Mouse (Mus musculus) forebrain, embryonic 13.5 days (tissue): Measurements from ENCODE around the gene Edrf1. TPM values are rescaled to one million over a fixed set of nuclear protein-coding genes. Genes with fewer than 3 reads are reported as not detected.
"Not testable (repeated sequence)": the region's sequence is repeated elsewhere in the genome, so short reads cannot be mapped to it uniquely, and the experiment has no call there.

ENCODE experiments used
- ATAC-seq: fragments of 200-750 bp; cut with Nextera tagmentation; 2 replicates; pipeline ENCODE4 v1.8.0; 2017
- H3K27ac ChIP-seq: fragments of 300-500 bp; sonication (generic); 2 replicates; pipeline ENCODE4 v1.5.1; 2015; ENCODE audit warnings: inconsistent platforms, mild to moderate bottlenecking, moderate library complexity
- H3K27me3 ChIP-seq: fragments of 300-500 bp; sonication (generic); 2 replicates; pipeline ENCODE4 v1.6.1; 2015; ENCODE audit warnings: mild to moderate bottlenecking, inconsistent platforms
- H3K36me3 ChIP-seq: fragments of 300-500 bp; sonication (generic); 2 replicates; pipeline ENCODE4 v1.6.1; 2015; ENCODE audit warnings: mild to moderate bottlenecking, inconsistent platforms; ENCODE audit not compliant: poor library complexity, severe bottlenecking
- H3K4me1 ChIP-seq: fragments of 300-500 bp; sonication (generic); 2 replicates; pipeline ENCODE4 v1.6.1; 2015; ENCODE audit warnings: inconsistent platforms
- H3K4me2 ChIP-seq: fragments of 300-500 bp; sonication (generic); 2 replicates; pipeline ENCODE4 v1.6.1; 2015; ENCODE audit warnings: inconsistent platforms, mild to moderate bottlenecking, moderate library complexity
- H3K4me3 ChIP-seq: fragments of 300-500 bp; sonication (generic); 2 replicates; pipeline ENCODE4 v1.5.1; 2015; ENCODE audit warnings: mild to moderate bottlenecking, inconsistent platforms
- H3K9ac ChIP-seq: fragments of 300-500 bp; sonication (generic); 2 replicates; pipeline ENCODE4 v1.6.1; 2015; ENCODE audit warnings: mild to moderate bottlenecking, inconsistent platforms
- H3K9me3 ChIP-seq: fragments of 300-500 bp; sonication (generic); replicated peaks from 2 replicates; pipeline ENCODE4 v1.6.1; 2016; ENCODE audit warnings: inconsistent platforms
- WGBS: fragments of 180-500 bp; shearing (Covaris S2); methylation state at CpG from one replicate; pipeline ENCODE4 v1.1.7; 2015; 5-methylcytosine and 5-hydroxymethylcytosine counted together
- polyA plus RNA-seq: library from polyadenylated mRNA; unstranded; fragments of >200 nt; fragmentation: Nextera tagmentation; extraction: Ambion mirVana; gene quantifications from 2 replicates; pipeline ENCODE4 v1.2.1, GENCODE M21; 2015

The Edrf1 gene
- polyA plus RNA-seq, 1 experiment from 2014 or later = 22.4 TPM

DNA sequence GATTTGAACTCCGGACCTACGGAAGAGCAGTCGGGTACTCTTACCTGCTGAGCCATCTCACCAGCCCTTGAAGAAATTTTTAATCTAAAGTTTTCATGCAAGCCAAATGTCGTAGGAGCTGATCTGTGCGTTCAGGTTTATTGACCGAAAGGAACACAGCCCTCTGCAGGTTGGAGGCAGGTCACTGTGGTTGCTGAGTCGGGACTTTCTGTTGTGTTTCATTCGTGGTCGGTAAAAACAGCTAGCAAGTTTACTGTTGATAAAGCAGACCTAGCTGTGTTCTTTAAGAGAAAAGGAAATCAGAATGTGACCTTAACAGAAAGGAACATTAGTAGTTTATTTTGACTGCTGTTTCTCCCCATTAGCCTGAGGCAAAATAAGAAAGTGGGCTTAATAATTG lies 32.6 kb downstream of the Edrf1 start:
- Histone ChIP-seq H3K4me1 (no peaks in the 10 kb centered on the region), H3K4me3 (no peak overlapping the region), H3K9me3 (no peaks in the 10 kb centered on the region), H3K27me3 (no peaks in the 10 kb centered on the region), H3K4me2 (no peak overlapping the region), H3K36me3 (peaks cover 80% of the 10 kb centered on the region), H3K9ac (no peak overlapping the region), H3K27ac (no peak overlapping the region)
- no peak for ATAC-seq
- 93% methylated on average over 9 of the region's 9 CpGs for WGBS

DNA sequence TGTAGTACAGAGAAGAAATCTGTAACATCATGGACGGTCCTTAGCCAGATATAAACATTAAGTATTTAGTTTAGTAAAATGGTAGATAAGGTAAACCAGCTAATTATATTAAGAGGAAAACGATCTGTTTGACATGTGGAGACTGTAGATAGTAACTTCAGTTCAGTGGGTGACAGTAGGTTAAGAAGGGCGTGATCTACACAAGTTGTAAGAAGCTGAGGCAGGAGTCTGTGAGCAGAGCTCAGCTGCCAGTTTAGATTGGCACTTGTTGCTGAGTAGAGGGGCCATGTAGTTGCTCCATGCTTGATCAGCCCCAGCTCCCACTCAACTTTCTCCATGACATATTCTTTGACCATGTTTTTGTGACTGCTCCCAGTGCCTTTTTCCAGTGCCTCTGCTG lies 33.5 kb downstream of the Edrf1 start:
- no peaks in the 10 kb centered on the region for H3K27me3 ChIP-seq
- no peak overlapping the region for H3K9ac ChIP-seq
- H3K4me3 ChIP-seq = no peak overlapping the region
- peaks cover 71% of the 10 kb centered on the region for H3K36me3 ChIP-seq
- no peaks in the 10 kb centered on the region for H3K4me1 ChIP-seq
- no peak for ATAC-seq
- WGBS = 95% methylated on average over 3 of the region's 3 CpGs
- no peaks in the 10 kb centered on the region for H3K9me3 ChIP-seq
- H3K4me2 ChIP-seq = no peak overlapping the region
- H3K27ac ChIP-seq = no peak overlapping the region

DNA sequence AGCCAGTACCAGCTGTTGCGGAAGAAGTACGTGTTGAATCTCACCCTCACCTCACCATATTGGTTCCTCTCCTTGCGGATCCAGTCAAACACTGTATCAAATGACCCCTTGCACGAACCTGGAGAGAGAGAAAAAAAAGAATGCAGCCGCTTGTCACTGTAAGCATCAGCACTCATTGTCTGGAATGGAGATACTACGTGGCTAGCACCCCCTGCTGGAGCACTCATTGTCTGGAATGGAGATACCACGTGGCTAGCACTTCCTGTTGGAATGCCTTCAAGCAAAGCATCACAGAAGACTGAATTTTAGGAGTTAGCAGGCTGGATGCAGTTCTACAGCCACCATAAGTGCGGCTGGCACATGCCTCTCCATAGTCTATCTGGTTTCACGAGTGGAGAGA lies 38.7 kb downstream of the Edrf1 start:
- ATAC-seq = no peak
- Histone ChIP-seq H3K27ac (no peak overlapping the region), H3K4me1 (0 out of 2 replicates have a peak, but pooled peaks cover 4% of the 10 kb centered on the region), H3K9ac (no peak overlapping the region), H3K36me3 (peaks cover 25% of the 10 kb centered on the region), H3K9me3 (no peaks in the 10 kb centered on the region), H3K27me3 (no peaks in the 10 kb centered on the region), H3K4me2 (no peak overlapping the region), H3K4me3 (no peak overlapping the region)
- 67% methylated on average over 9 of the region's 9 CpGs for WGBS

DNA sequence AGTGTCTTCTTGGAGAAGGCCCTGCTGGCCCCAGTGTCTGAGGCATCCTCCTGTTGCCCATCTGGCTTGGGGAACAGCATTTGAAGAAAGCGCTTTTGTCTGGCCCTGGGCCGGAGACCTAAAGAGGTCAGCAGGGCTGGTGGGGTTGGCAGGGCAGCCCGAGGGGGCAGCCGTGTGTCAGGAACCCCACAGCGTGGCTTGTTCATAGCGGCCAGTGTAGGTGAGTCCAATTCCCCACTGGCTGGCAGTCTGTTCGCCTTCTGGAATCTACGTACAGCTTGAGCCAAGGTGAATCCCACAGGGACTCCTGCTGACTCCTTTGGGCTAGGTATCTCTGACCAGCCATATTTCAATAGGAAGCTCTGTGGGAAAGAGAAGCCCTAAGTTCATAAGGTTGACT lies 41.4 kb downstream of the Edrf1 start:
- no peaks in the 10 kb centered on the region for H3K27me3 ChIP-seq
- 0 out of 2 replicates have a peak, but pooled peaks cover 4% of the 10 kb centered on the region for H3K4me1 ChIP-seq
- no peak overlapping the region for H3K4me3 ChIP-seq
- H3K4me2 ChIP-seq = no peak overlapping the region
- no peak overlapping the region for H3K27ac ChIP-seq
- no peak for ATAC-seq
- WGBS = 95% methylated on average over 8 of the region's 8 CpGs
- H3K9me3 ChIP-seq = no peaks in the 10 kb centered on the region
- no peaks in the 10 kb centered on the region; the same call in 1 of the 2 replicates for H3K36me3 ChIP-seq
- no peak overlapping the region for H3K9ac ChIP-seq

- Histone ChIP-seq H3K4me2 (no peak overlapping the region), H3K4me1 (0 out of 2 replicates have a peak, but pooled peaks cover 4% of the 10 kb centered on the region), H3K36me3 (peaks cover 3% of the 10 kb centered on the region), H3K4me3 (no peak overlapping the region), H3K27me3 (no peaks in the 10 kb centered on the region), H3K27ac (no peak overlapping the region), H3K9ac (no peak overlapping the region), H3K9me3 (no peaks in the 10 kb centered on the region)
- 66% methylated on average over 4 of the region's 4 CpGs for WGBS
- ATAC-seq = no peak
Measured at GRCm38 (mm10) chr7:133679439-133679838, 42.1 kb downstream of the Edrf1 start.

DNA sequence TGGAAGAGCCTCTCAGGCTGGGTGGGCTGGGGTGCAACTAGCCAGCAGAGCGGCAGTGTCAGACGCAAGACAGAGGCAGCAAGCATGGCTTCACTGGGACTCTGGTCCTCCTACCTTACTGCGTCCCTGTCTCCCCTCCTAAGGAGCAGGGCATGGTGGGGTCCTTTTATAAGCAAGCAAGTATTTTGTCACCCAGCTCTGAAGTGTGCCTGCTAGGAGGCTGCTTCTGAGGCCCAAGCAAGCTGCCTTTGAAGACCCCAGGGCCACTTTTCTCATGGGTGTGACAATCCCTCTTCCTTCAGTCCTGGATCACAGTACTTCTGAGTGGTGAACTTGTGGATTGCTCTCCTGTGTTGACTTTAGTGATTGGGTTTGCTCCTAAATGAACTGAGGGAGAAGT lies 42.6 kb downstream of the Edrf1 start, which contains the start of gene Mmp21:
Mmp21 (minus strand) TSS at position 101 of the 400 bp plus-strand sequence.
- H3K4me3 ChIP-seq = no peak within 1 kb of the TSS
- ATAC-seq = no peak
- 0 out of 2 replicates have a peak, but pooled peaks cover 4% of the 10 kb centered on the region for H3K4me1 ChIP-seq
- H3K9me3 ChIP-seq = no peaks in the 10 kb centered on the region
- 77% methylated on average over 3 of the region's 3 CpGs for WGBS
- no peak within 1 kb of the TSS for H3K27ac ChIP-seq
- H3K36me3 ChIP-seq = peaks cover 8% of the 10 kb centered on the region
- H3K27me3 ChIP-seq = no peaks in the 10 kb centered on the region
- no peak within 1 kb of the TSS for H3K9ac ChIP-seq
- no peak within 1 kb of the TSS for H3K4me2 ChIP-seq

DNA sequence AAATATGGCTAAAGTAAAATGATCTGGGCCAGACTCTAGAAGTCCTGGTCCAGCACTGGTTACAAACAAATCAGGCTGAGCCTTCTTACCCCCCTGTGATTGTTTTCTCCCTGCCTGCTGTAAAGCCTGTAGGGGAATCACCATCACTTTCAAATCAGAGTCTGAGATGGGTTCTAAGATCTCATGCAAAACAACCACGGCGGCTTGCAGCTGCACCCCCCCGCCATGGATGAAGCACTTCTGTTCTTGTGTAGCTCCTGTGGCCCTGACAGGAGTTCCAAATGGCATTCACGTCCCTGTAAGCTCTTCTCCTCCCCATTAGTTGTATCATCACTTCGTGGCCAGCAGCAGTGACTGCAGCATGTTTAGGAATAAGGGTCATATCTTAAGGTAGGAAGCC lies 46.3 kb downstream of the Edrf1 start:
- Histone ChIP-seq H3K4me2 (no peak overlapping the region), H3K4me1 (0 out of 2 replicates have a peak, but pooled peaks cover 4% of the 10 kb centered on the region), H3K9me3 (peaks cover 12% of the 10 kb centered on the region), H3K36me3 (peaks cover 33% of the 10 kb centered on the region), H3K4me3 (no peak overlapping the region), H3K27ac (no peak overlapping the region), H3K27me3 (no peaks in the 10 kb centered on the region), H3K9ac (no peak overlapping the region)
- WGBS = 88% methylated on average over 5 of the region's 5 CpGs
- no peak for ATAC-seq

DNA sequence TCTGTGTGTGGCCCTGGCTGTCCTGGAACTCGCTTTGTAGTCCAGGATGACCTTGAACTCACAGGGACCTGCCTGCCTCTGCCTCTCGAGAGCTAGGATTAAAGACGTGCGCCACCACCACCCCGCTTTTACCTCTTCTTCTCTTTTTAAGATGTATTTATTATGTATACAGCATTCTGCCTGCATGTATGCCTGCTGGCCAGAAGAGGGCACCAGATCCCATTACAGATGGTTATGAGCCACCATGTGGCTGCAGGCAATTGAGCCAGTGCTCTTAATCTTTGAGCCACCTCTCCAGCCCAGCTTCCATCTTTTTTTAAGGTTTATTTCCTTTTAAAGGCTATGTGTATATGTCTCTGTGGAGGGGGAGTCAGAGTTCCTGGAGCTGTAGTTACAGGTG lies 46.8 kb downstream of the Edrf1 start:
- H3K4me2 ChIP-seq = no peak overlapping the region
- WGBS = 78% methylated on average over 5 of the region's 5 CpGs
- 0 out of 2 replicates have a peak, but pooled peaks cover 4% of the 10 kb centered on the region for H3K4me1 ChIP-seq
- H3K36me3 ChIP-seq = peaks cover 38% of the 10 kb centered on the region
- peaks cover 16% of the 10 kb centered on the region for H3K9me3 ChIP-seq
- no peak overlapping the region for H3K4me3 ChIP-seq
- no peaks in the 10 kb centered on the region for H3K27me3 ChIP-seq
- no peak for ATAC-seq
- H3K9ac ChIP-seq = no peak overlapping the region
- H3K27ac ChIP-seq = no peak overlapping the region

GRCm38 (mm10) chr7:133684701-133685100 lies 47.4 kb downstream of the Edrf1 start:
- no peak overlapping the region for H3K4me2 ChIP-seq
- H3K4me3 ChIP-seq = no peak overlapping the region
- no peak overlapping the region for H3K27ac ChIP-seq
- H3K9me3 ChIP-seq = peaks cover 20% of the 10 kb centered on the region
- H3K36me3 ChIP-seq = peaks cover 43% of the 10 kb centered on the region
- H3K4me1 ChIP-seq = no peaks in the 10 kb centered on the region
- H3K9ac ChIP-seq = no peak overlapping the region
- H3K27me3 ChIP-seq = no peaks in the 10 kb centered on the region
- no peak for ATAC-seq
- WGBS = 96% methylated on average over 6 of the region's 6 CpGs

GRCm38 (mm10) chr7:133685644-133686043 lies 48.3 kb downstream of the Edrf1 start:
- H3K36me3 ChIP-seq = peaks cover 53% of the 10 kb centered on the region
- not testable (repeated sequence) for H3K9ac ChIP-seq, H3K4me1 ChIP-seq, ATAC-seq, H3K27me3 ChIP-seq, H3K4me2 ChIP-seq, H3K4me3 ChIP-seq, H3K27ac ChIP-seq
- peaks cover 20% of the 10 kb centered on the region for H3K9me3 ChIP-seq

- Histone ChIP-seq H3K9ac (no peak overlapping the region), H3K27me3 (no peaks in the 10 kb centered on the region), H3K4me3 (no peak overlapping the region), H3K4me2 (no peak overlapping the region), H3K27ac (no peak overlapping the region), H3K9me3 (no peaks in the 10 kb centered on the region), H3K4me1 (no peaks in the 10 kb centered on the region), H3K36me3 (peaks cover 27% of the 10 kb centered on the region)
- no peak for ATAC-seq
- WGBS = 89% methylated on average over 12 of the region's 12 CpGs
Measured at GRCm38 (mm10) chr7:133698021-133698709, 60.8 kb downstream of the Edrf1 start.

- H3K27me3 ChIP-seq = no peaks in the 10 kb centered on the region
- ATAC-seq = no peak
- no peak overlapping the region for H3K4me3 ChIP-seq
- no peaks in the 10 kb centered on the region for H3K4me1 ChIP-seq
- H3K9ac ChIP-seq = no peak overlapping the region
- no peak overlapping the region for H3K4me2 ChIP-seq
- H3K9me3 ChIP-seq = no peaks in the 10 kb centered on the region
- H3K36me3 ChIP-seq = peaks cover 24% of the 10 kb centered on the region
- no peak overlapping the region for H3K27ac ChIP-seq
- WGBS = 91% methylated on average over 4 of the region's 4 CpGs
Measured at GRCm38 (mm10) chr7:133699885-133700284, 62.5 kb downstream of the Edrf1 start.

GRCm38 (mm10) chr7:133701366-133701765 lies 64.0 kb downstream of the Edrf1 start:
- H3K27ac ChIP-seq = no peak overlapping the region
- H3K4me1 ChIP-seq = no peaks in the 10 kb centered on the region
- 92% methylated on average over 7 of the region's 7 CpGs for WGBS
- no peaks in the 10 kb centered on the region for H3K27me3 ChIP-seq
- ATAC-seq = no peak
- no peak overlapping the region for H3K4me2 ChIP-seq
- H3K4me3 ChIP-seq = no peak overlapping the region
- no peaks in the 10 kb centered on the region for H3K9me3 ChIP-seq
- H3K36me3 ChIP-seq = peaks cover 19% of the 10 kb centered on the region
- H3K9ac ChIP-seq = no peak overlapping the region
